Mouse (Mus musculus): ENCODE data around the gene Zfp354c. TPM values are rescaled to one million over a fixed set of nuclear protein-coding genes. Genes with fewer than 3 reads are reported as not detected.

Zfp354c gene
- 19.6 and 29.6 TPM in 2 replicates for polyA plus RNA-seq (2012; rRNA removed)

DNA sequence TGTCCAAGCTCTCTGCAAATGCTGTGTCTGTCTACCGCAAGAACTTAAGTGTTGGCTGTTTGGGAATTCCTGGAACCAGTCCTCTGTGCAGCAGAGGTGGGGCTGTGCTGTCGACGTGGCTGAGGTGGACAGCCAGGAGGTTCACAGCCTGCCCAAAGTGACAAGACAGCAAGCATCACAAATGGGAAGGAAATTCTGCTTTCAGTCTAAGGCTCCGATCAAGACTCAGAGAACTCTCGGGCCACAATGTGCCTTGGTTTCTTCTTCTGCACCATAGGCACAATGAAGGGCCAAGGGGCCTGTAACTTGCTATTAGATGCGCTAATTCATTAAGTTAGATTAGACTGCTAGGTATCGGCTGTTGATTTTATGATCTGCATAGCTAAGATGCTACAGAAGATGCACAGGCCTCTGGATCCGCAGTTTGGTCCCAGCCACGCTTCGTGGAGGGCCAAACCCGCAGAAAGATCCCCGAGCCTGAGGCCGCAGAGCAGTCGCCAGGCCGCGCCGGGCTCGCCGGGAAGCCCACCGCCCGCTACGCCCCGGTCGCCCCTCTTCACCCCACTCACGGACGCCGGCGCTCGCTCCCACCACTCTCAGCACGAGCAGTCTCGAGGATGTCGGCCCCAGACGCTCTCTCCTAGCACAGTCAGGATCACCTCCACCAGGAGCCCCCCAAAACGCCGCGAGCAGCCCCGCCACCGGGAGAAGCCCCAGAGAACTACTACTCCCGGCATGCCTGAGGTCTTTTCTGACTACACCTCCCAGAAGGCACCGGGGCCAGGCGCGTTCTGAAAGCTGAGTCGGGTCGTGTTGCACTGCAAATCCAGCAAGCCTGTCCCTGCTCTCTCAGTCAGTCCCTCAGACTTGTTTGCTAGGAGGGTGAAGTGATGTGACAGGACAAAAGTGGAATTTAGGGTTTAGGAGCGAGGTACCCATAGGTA is at the start of gene Zfp354c:
Gene Zfp354c, minus strand, starts transcription at position 715 of the 944 bp plus-strand sequence.

DNA sequence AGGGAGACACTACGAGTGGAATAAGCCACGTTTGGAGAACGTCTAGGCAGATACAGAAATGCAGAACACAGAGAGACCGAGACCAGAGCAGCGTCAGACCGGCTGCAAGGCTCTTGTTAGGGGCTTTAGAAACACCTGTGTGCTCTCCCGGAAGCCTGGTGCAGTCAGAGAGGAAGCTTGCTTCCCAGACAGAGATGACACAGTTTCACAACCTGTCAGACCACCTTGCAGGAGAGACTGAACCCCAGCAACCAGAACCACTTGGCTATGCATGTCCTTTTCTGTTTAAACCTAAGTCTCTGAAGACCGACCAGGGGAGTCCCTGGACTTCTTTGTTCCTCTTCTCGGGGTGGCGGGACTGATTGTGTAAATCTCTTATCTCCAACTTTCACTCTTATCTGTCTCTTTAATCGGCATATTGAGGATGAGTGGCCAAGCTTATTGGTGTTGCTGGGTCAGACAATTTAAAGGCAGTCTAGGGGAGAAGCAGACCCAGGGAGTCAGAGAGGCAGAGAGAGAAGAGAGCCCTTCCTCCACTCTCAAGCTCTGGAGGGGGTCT is 22.7 kb upstream of the Zfp354c start, which contains the start of gene Grm6:
Gene Grm6, plus strand, starts transcription at position 509 of the 559 bp plus-strand sequence.

DNA sequence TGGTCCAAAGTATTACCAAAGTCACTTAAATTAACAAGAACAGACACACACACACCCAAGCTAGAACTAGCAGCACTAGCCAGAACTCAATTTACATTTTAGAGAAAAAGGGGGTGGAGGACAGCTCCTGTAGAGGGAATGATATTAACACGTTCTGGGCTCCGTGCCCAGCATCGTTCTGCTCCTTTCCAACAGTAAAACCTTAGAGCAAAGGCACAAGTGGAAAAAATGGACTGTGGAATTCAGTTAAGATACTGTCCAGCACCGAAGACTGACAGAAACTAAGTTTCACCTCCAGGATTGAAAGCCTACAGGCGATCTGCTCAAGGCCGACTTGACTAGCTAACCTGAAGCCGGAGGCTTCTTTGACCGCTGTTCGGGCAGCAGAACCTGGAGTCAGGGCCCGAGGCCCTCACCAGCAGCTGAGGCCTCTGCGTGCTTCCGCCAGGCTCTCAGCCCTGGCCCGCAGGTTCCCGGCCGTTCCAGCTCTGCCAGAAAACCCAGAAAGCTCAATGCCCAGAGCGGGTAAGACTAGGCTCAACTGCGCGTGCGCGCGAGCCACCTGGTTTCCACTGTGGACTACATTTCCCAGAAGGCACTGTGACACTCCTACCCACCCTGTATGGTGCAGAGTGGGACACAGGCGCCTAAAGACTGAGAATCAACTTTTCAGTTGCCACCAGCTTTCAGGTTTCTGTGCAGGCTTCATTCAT is 13.7 kb upstream of the Zfp354c start, which contains the start of gene Zfp879:
Gene Zfp879, minus strand, starts transcription at position 530 of the 713 bp plus-strand sequence.

Other genes with a start within 250 kb of the Zfp354c start
- gene Adamts2, start 225.6 kb downstream of the Zfp354c start, polyA plus RNA-seq (2012; rRNA removed), result 2.3 and 4.7 TPM in 2 replicates
- gene Zfp879, start 13.8 kb upstream of the Zfp354c start, polyA plus RNA-seq (2012; rRNA removed), result 0.91 and 1.1 TPM in 2 replicates
- gene Grm6, start 23.0 kb upstream of the Zfp354c start, polyA plus RNA-seq (2012; rRNA removed), result 0.08 and 0.15 TPM in 2 replicates
- 10.3 and 14.6 TPM in 2 replicates for gene Zfp454, start 59.9 kb upstream of the Zfp354c start, polyA plus RNA-seq (2012; rRNA removed)
- 12.4 and 15.0 TPM in 2 replicates for gene Zfp2, start 88.4 kb upstream of the Zfp354c start, polyA plus RNA-seq (2012; rRNA removed)
- 0.83 and 1.2 TPM in 2 replicates for gene Zfp354b, start 103.9 kb upstream of the Zfp354c start, polyA plus RNA-seq (2012; rRNA removed)
- not detected in 2 replicates for gene 4933414I15Rik, start 116.0 kb upstream of the Zfp354c start, polyA plus RNA-seq (2012; rRNA removed)
- 0.15 and 0.17 TPM in 2 replicates for gene Prop1, start 126.0 kb upstream of the Zfp354c start, polyA plus RNA-seq (2012; rRNA removed)
- not detected in 2 replicates for gene Olfr1378, start 138.8 kb upstream of the Zfp354c start, polyA plus RNA-seq (2012; rRNA removed)
- gene Olfr1377, start 154.2 kb upstream of the Zfp354c start, polyA plus RNA-seq (2012; rRNA removed), result 0.09 TPM in 1 of 2 replicates, not detected in the other
- not detected in 2 replicates for gene Olfr51, start 175.9 kb upstream of the Zfp354c start, polyA plus RNA-seq (2012; rRNA removed)
- gene Olfr54, start 186.5 kb upstream of the Zfp354c start, polyA plus RNA-seq (2012; rRNA removed), result not detected in 2 replicates
- gene Olfr1375, start 220.4 kb upstream of the Zfp354c start, polyA plus RNA-seq (2012; rRNA removed), result not detected in 2 replicates
- 9.7 and 12.6 TPM in 2 replicates for gene Zfp354a, start 231.5 kb upstream of the Zfp354c start, polyA plus RNA-seq (2012; rRNA removed)